Mouse (Mus musculus): ENCODE results near the gene Cmbl. TPM values are rescaled to one million over a fixed set of nuclear protein-coding genes. Genes with fewer than 3 reads are reported as not detected.

Gene Cmbl
- polyA plus RNA-seq, 1 experiment from 2014 or later, result 1.7 TPM

Other genes starting within 250 kb of the Cmbl start
- 0.75 and 1.3 TPM in 2 replicates for gene Ankrd33b, start 197.7 kb upstream of the Cmbl start, polyA plus RNA-seq (2014; fragmentation: Nextera tagmentation; extraction: Ambion mirVana)
- 1.9 TPM in 2 replicates for gene Ropn1l, start 111.7 kb upstream of the Cmbl start, polyA plus RNA-seq (2014; fragmentation: Nextera tagmentation; extraction: Ambion mirVana)
- gene March6, start 34.3 kb upstream of the Cmbl start, polyA plus RNA-seq (2014; fragmentation: Nextera tagmentation; extraction: Ambion mirVana), result 98.4 and 115 TPM in 2 replicates
- 498 and 536 TPM in 2 replicates for gene Cct5, start 36.4 kb downstream of the Cmbl start, polyA plus RNA-seq (2014; fragmentation: Nextera tagmentation; extraction: Ambion mirVana)
- gene Fam173b, start 36.5 kb downstream of the Cmbl start, polyA plus RNA-seq (2014; fragmentation: Nextera tagmentation; extraction: Ambion mirVana), result 10.2 and 12.2 TPM in 2 replicates

All from neural tube, embryonic 14.5 days (tissue).